Mouse (Mus musculus) brain, embryonic 14.5 days (tissue): ENCODE results near the gene Upk1b. TPM values are rescaled to one million over a fixed set of nuclear protein-coding genes. Genes with fewer than 3 reads are reported as not detected.
A peak's percentile ranks its signal among the peaks of the same experiment; 100 is the strongest.

Experiments
- DNase-seq: peaks from one replicate; pipeline ENCODE4 v3.0.0-alpha.2; 2011; ENCODE audit warnings: low read depth
- CTCF ChIP-seq: fragments of 200-500 bp; IDR thresholded peaks from 2 replicates; pipeline ENCODE4 v1.5.1; 2012; ENCODE audit warnings: inconsistent platforms, mild to moderate bottlenecking, moderate library complexity, borderline replicate concordance; ENCODE audit not compliant: insufficient read depth, insufficient read length; ENCODE audit errors: extremely low read depth
- POLR2A ChIP-seq: fragments of 200-500 bp; IDR thresholded peaks from 2 replicates; pipeline ENCODE4 v1.6.1; 2012; ENCODE audit warnings: mild to moderate bottlenecking, inconsistent platforms, borderline replicate concordance; ENCODE audit not compliant: poor library complexity, insufficient read depth, insufficient read length, severe bottlenecking; ENCODE audit errors: extremely low read depth
- polyA plus RNA-seq: library from polyadenylated mRNA; depleted of rRNA; stranded (reverse); fragments of >200 nt; gene quantifications from 2 replicates; pipeline ENCODE4 v1.2.3, GENCODE M21; 2012; rRNA removed

The Upk1b gene
- polyA plus RNA-seq, 1 experiment = 2.7 TPM

GRCm38 (mm10) chr16:38730921-38731320 is 69.2 kb downstream of the Upk1b start:
- DNase-seq = no peak
- TF ChIP-seq POLR2A (no peak), CTCF (no peak)

DNA sequence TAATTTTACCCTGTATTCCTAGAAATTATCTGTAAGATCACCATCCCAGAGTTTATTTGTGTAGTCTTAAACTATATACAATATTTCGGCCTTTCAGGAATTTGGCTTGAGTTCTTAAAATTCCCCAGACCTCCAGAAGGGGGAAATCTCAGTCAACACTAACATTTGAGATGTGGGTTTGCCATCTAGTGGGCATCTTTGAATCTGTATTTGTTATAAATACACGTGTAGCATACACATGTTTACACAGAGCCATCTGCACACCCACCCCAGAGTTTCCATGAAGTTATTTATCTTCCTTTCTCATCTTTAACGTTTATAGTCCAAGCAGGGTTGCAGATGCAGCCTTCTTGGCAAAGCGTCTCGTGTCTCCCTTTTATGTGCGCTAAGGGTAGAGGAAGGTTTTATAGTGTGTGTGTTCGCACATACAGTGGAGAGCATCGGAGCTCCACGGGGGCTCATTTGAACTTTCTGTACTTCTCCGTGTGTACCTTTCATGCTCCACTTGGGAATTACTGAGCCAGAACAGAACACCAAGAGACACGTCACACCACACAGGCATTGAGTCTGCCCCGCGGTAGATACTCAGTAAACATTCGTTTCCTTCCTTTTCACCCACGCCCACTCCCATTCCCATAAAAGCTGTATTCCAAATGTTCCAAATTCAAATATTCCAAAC is 70.4 kb downstream of the Upk1b start:
- DNase-seq = peak; percentile 78
- TF ChIP-seq POLR2A (no peak), CTCF (peak; percentile 45; the same call in 1 of the 2 replicates)

- no peak for DNase-seq
- TF ChIP-seq POLR2A (no peak), CTCF (no peak)
Observed at GRCm38 (mm10) chr16:38729139-38729538, 71.0 kb downstream of the Upk1b start.

DNA sequence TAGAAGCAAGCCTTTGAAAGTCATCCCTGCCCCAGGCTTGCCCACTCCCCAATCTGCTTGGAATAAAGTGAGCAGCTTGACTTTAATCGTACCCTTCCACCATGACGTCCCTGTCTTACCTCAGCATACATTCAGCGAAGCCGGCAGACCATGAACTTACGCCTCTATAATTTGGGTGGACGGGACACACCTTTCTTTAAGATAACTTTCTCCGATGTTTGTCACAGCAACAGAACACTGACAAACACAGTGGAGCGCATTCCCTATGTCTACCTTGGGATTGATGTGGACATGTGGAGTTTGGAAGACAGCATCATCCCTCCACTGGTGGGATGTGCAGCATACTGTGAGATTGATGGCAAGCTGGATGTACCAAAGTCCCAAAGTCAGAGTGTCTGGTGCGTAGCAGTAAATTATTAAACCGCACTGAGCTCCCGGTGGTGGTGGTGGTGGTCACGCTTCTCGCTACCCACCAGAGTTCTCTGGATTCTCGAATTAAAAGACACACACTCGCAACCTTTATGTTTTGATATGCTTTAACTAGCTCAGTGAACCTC is 71.5 kb downstream of the Upk1b start:
- TF ChIP-seq POLR2A (no peak), CTCF (no peak)
- no peak for DNase-seq

GRCm38 (mm10) chr16:38724974-38725373 is 75.2 kb downstream of the Upk1b start:
- TF ChIP-seq CTCF (no peak), POLR2A (no peak)
- DNase-seq = no peak

GRCm38 (mm10) chr16:38724256-38724655 is 75.9 kb downstream of the Upk1b start:
- TF ChIP-seq POLR2A (no peak), CTCF (no peak)
- no peak for DNase-seq

Other genes with a start within 250 kb of the Upk1b start
- gene Tmem39a, start 241.6 kb downstream of the Upk1b start, polyA plus RNA-seq = 86.0 and 112 TPM in 2 replicates
- 3.2 and 7.0 TPM in 2 replicates for gene Arhgap31, start 87.1 kb downstream of the Upk1b start, polyA plus RNA-seq
- 14.1 and 18.8 TPM in 2 replicates for gene B4galt4, start 58.1 kb downstream of the Upk1b start, polyA plus RNA-seq
- gene 4930435E12Rik, start 28.4 kb upstream of the Upk1b start, polyA plus RNA-seq = not detected in 2 replicates
- gene Igsf11, start 92.3 kb upstream of the Upk1b start, polyA plus RNA-seq = 6.4 and 8.1 TPM in 2 replicates